Mouse (Mus musculus): ENCODE measurements around the gene Rdh8. TPM values are rescaled to one million over a fixed set of nuclear protein-coding genes. Genes with fewer than 3 reads are reported as not detected.

Rdh8 gene
- polyA plus RNA-seq, 1 experiment from 2014 or later: not detected

DNA sequence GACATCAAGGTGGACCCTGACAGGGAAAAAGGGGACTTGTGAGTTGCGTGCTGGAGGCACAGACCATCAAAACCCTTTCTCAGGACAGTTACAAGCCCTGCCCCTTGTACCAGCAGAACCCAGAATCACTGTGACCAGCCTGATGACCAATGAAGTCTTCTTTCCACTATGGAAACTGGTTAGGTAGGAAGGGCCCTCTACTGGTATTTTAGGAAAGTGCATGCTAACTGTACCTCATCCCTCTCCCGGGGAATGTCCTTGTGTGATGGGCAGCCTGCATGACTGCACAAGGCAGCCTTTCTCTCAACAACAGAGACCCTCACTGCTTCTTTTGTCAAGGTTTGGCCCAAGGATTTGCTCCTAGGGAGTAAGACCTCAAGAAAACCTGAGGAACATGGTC is 24.4 kb downstream of the Rdh8 start:
- Histone ChIP-seq H3K27ac (ENCODE audit: low read length) (no peak overlapping the region), H3K9ac (replicated peaks; ENCODE audit: low read depth, low read length) (no peak overlapping the region), H3K4me3 (ENCODE audit: low read depth, low read length) (no peak overlapping the region), H3K36me3 (ENCODE audit: control insufficient read depth, insufficient read depth, low read length) (no peaks in the 10 kb centered on the region), H3K9me3 (ENCODE audit: control insufficient read depth, low read depth, low read length) (no peaks in the 10 kb centered on the region), H3K27me3 (ENCODE audit: control insufficient read depth, insufficient read depth, low read length) (no peaks in the 10 kb centered on the region), H3K4me2 (replicated peaks; ENCODE audit: low read depth, low read length) (no peak overlapping the region), H3K4me1 (ENCODE audit: control insufficient read depth, insufficient read depth, low read length) (no peaks in the 10 kb centered on the region)
- 23% methylated on average over 2 of the region's 2 CpGs for WGBS
- ATAC-seq (ENCODE audit: insufficient number of reproducible peaks, insufficient read depth, low FRiP score, low read depth): no peak

DNA sequence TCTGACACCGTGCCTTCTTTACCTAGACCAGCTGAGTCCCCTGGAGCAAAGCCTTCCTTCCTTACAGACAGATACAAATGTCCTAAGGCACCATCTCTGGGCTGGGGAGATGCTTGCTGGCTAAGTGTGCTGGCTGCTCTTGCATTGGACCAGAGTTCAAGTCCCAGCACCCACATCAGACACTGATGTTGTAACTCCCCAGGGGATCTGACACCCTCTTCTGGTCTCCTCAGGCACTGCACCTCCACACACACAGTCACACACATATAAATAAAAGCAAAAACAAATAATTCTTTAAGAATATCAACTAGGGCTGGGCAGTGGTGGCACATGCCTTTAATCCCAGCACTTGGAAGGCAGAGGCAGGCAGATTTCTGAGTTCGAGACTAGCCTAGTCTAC is 31.9 kb downstream of the Rdh8 start:
- Histone ChIP-seq H3K27ac (ENCODE audit: low read length) (no peak overlapping the region), H3K9me3 (ENCODE audit: control insufficient read depth, low read depth, low read length) (no peaks in the 10 kb centered on the region), H3K4me1 (ENCODE audit: control insufficient read depth, insufficient read depth, low read length) (no peaks in the 10 kb centered on the region), H3K27me3 (ENCODE audit: control insufficient read depth, insufficient read depth, low read length) (no peaks in the 10 kb centered on the region), H3K4me2 (replicated peaks; ENCODE audit: low read depth, low read length) (no peak overlapping the region), H3K9ac (replicated peaks; ENCODE audit: low read depth, low read length) (no peak overlapping the region), H3K4me3 (ENCODE audit: low read depth, low read length) (no peak overlapping the region), H3K36me3 (ENCODE audit: control insufficient read depth, insufficient read depth, low read length) (no peaks in the 10 kb centered on the region)
- ATAC-seq (ENCODE audit: insufficient number of reproducible peaks, insufficient read depth, low FRiP score, low read depth): no peak
- WGBS: 82% methylated on average over 2 of the region's 2 CpGs

DNA sequence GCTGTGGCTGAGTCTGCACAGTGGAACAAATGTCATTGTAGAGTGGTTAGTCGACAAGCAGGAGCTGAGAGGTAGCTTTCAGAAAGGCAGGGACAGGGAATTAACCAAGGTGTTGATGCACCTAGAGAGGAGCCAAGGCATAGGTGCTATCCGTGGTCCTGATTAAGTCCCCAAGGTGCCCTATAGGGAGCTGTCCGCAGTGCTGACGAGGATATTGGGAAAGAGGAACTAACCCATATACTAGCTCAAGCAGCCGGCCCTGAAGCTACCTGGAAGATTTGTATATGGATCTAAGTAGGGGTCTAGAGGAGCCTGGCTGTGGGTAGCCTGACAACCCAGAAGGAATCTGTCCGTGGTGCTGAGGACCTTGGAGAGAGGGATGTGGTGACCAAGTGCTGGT is 38.8 kb downstream of the Rdh8 start:
- Histone ChIP-seq H3K9me3 (ENCODE audit: control insufficient read depth, low read depth, low read length) (no peaks in the 10 kb centered on the region), H3K4me3 (ENCODE audit: low read depth, low read length) (no peak overlapping the region), H3K4me2 (replicated peaks; ENCODE audit: low read depth, low read length) (no peak overlapping the region), H3K9ac (replicated peaks; ENCODE audit: low read depth, low read length) (no peak overlapping the region), H3K36me3 (ENCODE audit: control insufficient read depth, insufficient read depth, low read length) (no peaks in the 10 kb centered on the region), H3K27me3 (ENCODE audit: control insufficient read depth, insufficient read depth, low read length) (no peaks in the 10 kb centered on the region), H3K4me1 (ENCODE audit: control insufficient read depth, insufficient read depth, low read length) (no peaks in the 10 kb centered on the region), H3K27ac (ENCODE audit: low read length) (no peak overlapping the region)
- no peak for ATAC-seq (ENCODE audit: insufficient number of reproducible peaks, insufficient read depth, low FRiP score, low read depth)
- WGBS: 9% methylated on average over 6 of the region's 6 CpGs

DNA sequence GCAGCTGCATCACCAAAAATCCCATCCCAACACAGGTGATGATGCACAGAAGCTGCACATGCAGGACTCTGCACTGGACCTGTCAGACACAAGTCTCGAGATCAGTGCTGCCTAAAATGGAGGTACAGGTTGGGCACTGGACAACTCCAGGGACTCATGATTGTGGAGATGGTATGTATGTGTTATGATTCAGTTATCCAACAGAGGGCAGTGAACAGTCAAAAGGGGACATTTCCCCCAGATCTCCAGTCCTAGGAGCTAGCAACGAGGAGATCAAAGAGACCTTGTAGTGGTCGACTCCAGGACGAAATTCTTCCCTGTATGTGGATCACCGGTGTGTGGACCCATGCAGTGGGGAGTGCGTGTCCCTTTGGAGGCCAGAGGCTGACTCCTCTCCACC is 41.6 kb downstream of the Rdh8 start:
- WGBS: 50% methylated on average over 6 of the region's 6 CpGs
- H3K4me1 ChIP-seq (ENCODE audit: control insufficient read depth, insufficient read depth, low read length): no peaks in the 10 kb centered on the region

DNA sequence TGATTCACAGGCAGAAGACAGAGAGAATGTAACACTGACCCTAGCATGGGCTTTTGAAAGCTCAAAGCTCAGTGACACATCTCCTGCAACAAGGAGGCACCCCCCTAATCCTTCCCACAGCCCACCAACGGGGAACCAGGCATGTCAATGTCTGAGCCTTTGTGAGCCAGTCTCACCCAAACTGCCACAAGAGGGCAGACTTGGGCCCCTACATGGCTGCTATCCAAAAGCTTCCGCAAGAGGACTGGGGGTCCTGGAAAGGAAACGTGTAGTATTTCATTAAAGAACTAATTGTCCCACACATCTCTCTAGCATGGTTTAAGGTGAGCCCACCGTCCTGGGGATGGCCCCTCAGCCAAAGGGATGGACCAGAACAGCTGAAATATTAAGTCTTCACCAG is 43.5 kb downstream of the Rdh8 start:
- 6% methylated on average over 4 of the region's 4 CpGs for WGBS
- no peaks in the 10 kb centered on the region for H3K27me3 ChIP-seq (ENCODE audit: control insufficient read depth, insufficient read depth, low read length)
- H3K4me1 ChIP-seq (ENCODE audit: control insufficient read depth, insufficient read depth, low read length): no peaks in the 10 kb centered on the region
- no peak overlapping the region for H3K4me2 ChIP-seq (replicated peaks; ENCODE audit: low read depth, low read length)
- no peak overlapping the region for H3K4me3 ChIP-seq (ENCODE audit: low read depth, low read length)
- no peaks in the 10 kb centered on the region for H3K36me3 ChIP-seq (ENCODE audit: control insufficient read depth, insufficient read depth, low read length)
- H3K27ac ChIP-seq (ENCODE audit: low read length): no peak overlapping the region
- H3K9ac ChIP-seq (replicated peaks; ENCODE audit: low read depth, low read length): no peak overlapping the region
- no peak for ATAC-seq (ENCODE audit: insufficient number of reproducible peaks, insufficient read depth, low FRiP score, low read depth)
- no peaks in the 10 kb centered on the region for H3K9me3 ChIP-seq (ENCODE audit: control insufficient read depth, low read depth, low read length)

More for the DNA sequence above, 41.6 kb downstream of the Rdh8 start:
- Histone ChIP-seq H3K27me3 (ENCODE audit: control insufficient read depth, insufficient read depth, low read length) (no peaks in the 10 kb centered on the region), H3K9ac (replicated peaks; ENCODE audit: low read depth, low read length) (no peak overlapping the region), H3K9me3 (ENCODE audit: control insufficient read depth, low read depth, low read length) (no peaks in the 10 kb centered on the region), H3K27ac (ENCODE audit: low read length) (no peak overlapping the region), H3K4me3 (ENCODE audit: low read depth, low read length) (no peak overlapping the region), H3K4me2 (replicated peaks; ENCODE audit: low read depth, low read length) (no peak overlapping the region), H3K36me3 (ENCODE audit: control insufficient read depth, insufficient read depth, low read length) (no peaks in the 10 kb centered on the region)
- ATAC-seq (ENCODE audit: insufficient number of reproducible peaks, insufficient read depth, low FRiP score, low read depth): no peak

DNA sequence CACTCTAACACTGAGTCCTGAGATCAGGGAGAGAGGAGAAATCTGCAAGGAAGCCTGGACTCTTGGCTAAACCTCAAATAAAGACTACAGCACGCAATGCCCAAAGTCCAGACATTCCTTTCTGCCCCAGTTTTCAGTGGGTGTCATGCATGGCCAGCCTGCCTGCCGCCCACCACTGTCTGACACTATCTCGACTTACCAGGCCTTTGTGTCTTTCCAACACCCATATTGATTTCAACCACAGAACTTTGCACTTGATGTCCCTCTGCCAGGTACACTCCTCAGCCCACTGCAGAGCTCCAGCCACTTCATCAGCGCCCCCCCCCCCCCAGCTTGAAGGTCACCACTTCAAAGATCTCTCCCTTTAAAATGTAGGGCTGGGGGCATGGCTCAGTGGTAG is 43.9 kb downstream of the Rdh8 start:
- Histone ChIP-seq H3K9ac (replicated peaks; ENCODE audit: low read depth, low read length) (no peak overlapping the region), H3K9me3 (ENCODE audit: control insufficient read depth, low read depth, low read length) (no peaks in the 10 kb centered on the region), H3K36me3 (ENCODE audit: control insufficient read depth, insufficient read depth, low read length) (no peaks in the 10 kb centered on the region), H3K27me3 (ENCODE audit: control insufficient read depth, insufficient read depth, low read length) (0 out of 2 replicates have a peak, but pooled peaks cover under 1% of the 10 kb centered on the region), H3K27ac (ENCODE audit: low read length) (no peak overlapping the region), H3K4me2 (replicated peaks; ENCODE audit: low read depth, low read length) (no peak overlapping the region), H3K4me1 (ENCODE audit: control insufficient read depth, insufficient read depth, low read length) (no peaks in the 10 kb centered on the region), H3K4me3 (ENCODE audit: low read depth, low read length) (no peak overlapping the region)
- WGBS: 52% methylated on average over 4 of the region's 4 CpGs
- no peak for ATAC-seq (ENCODE audit: insufficient number of reproducible peaks, insufficient read depth, low FRiP score, low read depth)

DNA sequence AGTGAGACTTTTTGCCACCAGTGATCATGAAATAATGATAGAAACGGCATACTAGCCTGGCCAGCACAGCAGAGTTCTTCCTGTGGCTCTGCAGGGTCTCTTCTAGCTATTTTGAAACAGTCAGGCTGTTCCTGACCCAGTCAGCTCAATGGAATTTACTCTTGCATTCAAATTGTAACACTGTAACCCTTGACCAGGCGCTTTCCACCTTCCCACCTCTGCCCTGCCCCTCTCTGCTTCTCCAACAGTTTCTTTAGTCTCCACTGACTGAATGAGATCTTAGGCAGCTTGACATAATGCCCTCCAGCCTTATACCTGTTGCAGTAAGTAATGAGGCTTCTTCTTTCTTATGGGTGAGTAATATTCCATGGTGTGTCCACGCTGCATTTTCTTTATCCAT is 48.6 kb downstream of the Rdh8 start:
- Histone ChIP-seq H3K4me2 (replicated peaks; ENCODE audit: low read depth, low read length) (no peak overlapping the region), H3K9me3 (ENCODE audit: control insufficient read depth, low read depth, low read length) (no peaks in the 10 kb centered on the region), H3K27me3 (ENCODE audit: control insufficient read depth, insufficient read depth, low read length) (peaks cover 13% of the 10 kb centered on the region; the same call in 1 of the 2 replicates), H3K9ac (replicated peaks; ENCODE audit: low read depth, low read length) (no peak overlapping the region), H3K36me3 (ENCODE audit: control insufficient read depth, insufficient read depth, low read length) (no peaks in the 10 kb centered on the region), H3K4me3 (ENCODE audit: low read depth, low read length) (no peak overlapping the region), H3K27ac (ENCODE audit: low read length) (no peak overlapping the region), H3K4me1 (ENCODE audit: control insufficient read depth, insufficient read depth, low read length) (no peaks in the 10 kb centered on the region)
- ATAC-seq (ENCODE audit: insufficient number of reproducible peaks, insufficient read depth, low FRiP score, low read depth): no peak
- 62% methylated on average over 3 of the region's 3 CpGs for WGBS

DNA sequence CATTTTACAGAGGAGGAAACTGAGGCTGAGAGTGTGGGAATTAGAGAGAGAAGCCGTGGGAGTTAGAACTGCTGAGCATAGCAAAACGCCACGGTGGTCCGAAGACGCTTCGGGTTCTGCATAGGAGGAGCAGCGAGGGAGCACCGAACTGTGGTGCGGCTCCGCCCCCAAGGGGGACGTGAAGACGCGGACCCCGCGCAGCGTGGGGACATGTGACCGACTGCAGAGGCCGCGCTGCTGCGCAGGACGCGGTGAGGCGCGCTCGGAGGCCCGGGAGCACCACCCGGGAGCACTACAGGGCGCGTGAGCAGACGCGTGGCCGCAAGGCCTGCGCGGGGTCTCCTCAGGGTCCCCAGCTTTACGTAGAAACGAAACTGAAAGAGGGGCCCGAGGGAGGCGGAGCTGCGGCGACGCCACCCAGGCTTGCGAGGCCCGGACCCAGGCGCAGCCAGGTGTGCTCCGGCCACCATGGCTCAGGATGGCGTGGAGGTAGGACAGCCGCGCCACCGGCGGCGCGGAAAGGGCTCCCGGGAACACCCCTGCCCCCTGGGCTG is 50.2 kb downstream of the Rdh8 start, which contains the start of gene A230050P20Rik:
A230050P20Rik (plus strand) TSS at position 195 of the 554 bp plus-strand sequence.
- WGBS: 7% methylated on average over 50 of the region's 53 CpGs
- Histone ChIP-seq H3K4me3 (ENCODE audit: low read depth, low read length) (peak within 1 kb of the TSS; percentile 52), H3K27me3 (ENCODE audit: control insufficient read depth, insufficient read depth, low read length) (peaks cover 13% of the 10 kb centered on the region; the same call in 1 of the 2 replicates), H3K4me2 (replicated peaks; ENCODE audit: low read depth, low read length) (peak within 1 kb of the TSS; percentile 72), H3K27ac (ENCODE audit: low read length) (no peak within 1 kb of the TSS), H3K4me1 (ENCODE audit: control insufficient read depth, insufficient read depth, low read length) (no peaks in the 10 kb centered on the region), H3K36me3 (ENCODE audit: control insufficient read depth, insufficient read depth, low read length) (no peaks in the 10 kb centered on the region), H3K9me3 (ENCODE audit: control insufficient read depth, low read depth, low read length) (no peaks in the 10 kb centered on the region), H3K9ac (replicated peaks; ENCODE audit: low read depth, low read length) (peak within 1 kb of the TSS; percentile 46; the same call in 1 of the 2 replicates)
- peak; percentile 50; the same call in 1 of the 2 replicates for ATAC-seq (ENCODE audit: insufficient number of reproducible peaks, insufficient read depth, low FRiP score, low read depth)

DNA sequence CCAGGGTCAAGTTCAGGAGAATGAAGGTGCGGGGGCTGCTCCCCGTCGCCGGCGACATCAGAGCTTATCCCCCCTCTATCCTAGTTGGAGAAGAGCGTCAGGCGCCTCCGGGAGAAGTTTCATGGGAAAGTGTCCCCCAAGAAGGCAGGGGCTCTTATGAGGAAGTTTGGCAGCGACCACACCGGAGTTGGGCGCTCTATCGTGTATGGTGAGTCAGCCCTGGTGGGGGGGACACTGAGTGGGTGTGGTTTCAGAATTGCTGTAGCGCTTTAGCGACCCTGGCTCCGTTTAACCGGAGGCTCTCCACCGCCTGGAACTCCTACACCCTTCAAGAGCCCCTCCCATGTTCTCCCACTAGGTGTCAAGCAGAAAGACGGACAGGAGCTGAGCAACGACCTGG is 50.9 kb downstream of the Rdh8 start:
- peak overlapping the region; percentile 72 for H3K4me2 ChIP-seq (replicated peaks; ENCODE audit: low read depth, low read length)
- H3K4me1 ChIP-seq (ENCODE audit: control insufficient read depth, insufficient read depth, low read length): no peaks in the 10 kb centered on the region
- H3K36me3 ChIP-seq (ENCODE audit: control insufficient read depth, insufficient read depth, low read length): no peaks in the 10 kb centered on the region
- H3K4me3 ChIP-seq (ENCODE audit: low read depth, low read length): peak overlapping the region; percentile 52
- ATAC-seq (ENCODE audit: insufficient number of reproducible peaks, insufficient read depth, low FRiP score, low read depth): no peak
- 3% methylated on average over 19 of the region's 19 CpGs for WGBS
- peaks cover 13% of the 10 kb centered on the region; the same call in 1 of the 2 replicates for H3K27me3 ChIP-seq (ENCODE audit: control insufficient read depth, insufficient read depth, low read length)
- no peak overlapping the region for H3K27ac ChIP-seq (ENCODE audit: low read length)
- H3K9me3 ChIP-seq (ENCODE audit: control insufficient read depth, low read depth, low read length): no peaks in the 10 kb centered on the region
- peak overlapping the region; percentile 46; the same call in 1 of the 2 replicates for H3K9ac ChIP-seq (replicated peaks; ENCODE audit: low read depth, low read length)

Measured in stomach, embryonic 14.5 days (tissue).